Mouse (Mus musculus): Measurements from ENCODE around the gene Thegl.
"Not testable (repeated sequence)": the region's sequence is repeated elsewhere in the genome, so short reads cannot be mapped to it uniquely, and the experiment has no call there.

Gene Thegl

DNA sequence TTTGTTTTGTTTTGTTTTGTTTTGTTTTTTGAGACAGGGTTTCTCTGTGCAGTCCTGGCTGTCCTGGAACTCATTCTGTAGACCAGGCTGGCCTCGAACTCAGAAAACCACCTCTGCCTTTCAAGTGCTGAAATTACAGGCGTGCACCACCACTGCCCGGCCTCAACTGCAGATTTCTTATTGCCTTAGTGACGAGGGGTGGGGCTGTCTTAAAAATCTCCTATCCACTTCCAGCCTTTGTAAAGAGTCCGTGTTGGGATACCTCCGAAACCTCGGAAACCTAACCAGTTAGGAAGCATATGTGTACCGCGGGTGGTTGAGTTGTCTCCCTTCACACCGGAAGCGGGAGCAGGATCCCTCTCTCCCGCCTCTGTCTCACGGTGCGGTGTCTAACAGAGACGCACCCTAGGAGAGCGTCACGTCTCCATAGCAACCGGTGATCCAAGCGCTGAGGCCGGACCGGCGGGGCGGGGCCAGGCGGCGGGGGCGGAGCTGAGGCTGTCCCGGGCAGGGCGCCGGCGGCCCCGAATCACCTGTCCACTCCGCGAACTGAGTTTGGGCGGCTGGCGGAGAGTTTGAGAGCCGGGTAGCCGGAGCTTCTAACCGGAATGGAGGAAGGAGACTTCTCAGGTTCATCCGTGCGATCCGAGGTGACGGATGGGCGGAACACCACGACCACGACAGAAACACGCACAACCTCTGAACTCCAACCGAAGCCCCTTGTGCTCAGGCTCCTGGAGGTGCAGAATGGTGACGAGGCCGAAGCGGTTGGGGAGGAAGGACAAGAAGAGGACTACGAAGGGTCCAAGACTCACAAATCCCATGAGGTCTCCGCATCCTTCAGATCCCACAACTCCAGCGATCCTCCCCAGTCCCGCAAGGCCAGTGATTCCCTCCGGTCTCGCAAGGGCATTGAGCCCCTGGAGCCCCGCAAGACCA is at the start of gene Thegl:
Thegl (plus strand) TSS at position 480 of the 939 bp plus-strand sequence.
- DNase-seq (ENCODE audit: low read depth, low spot score) = peak; percentile 15

DNA sequence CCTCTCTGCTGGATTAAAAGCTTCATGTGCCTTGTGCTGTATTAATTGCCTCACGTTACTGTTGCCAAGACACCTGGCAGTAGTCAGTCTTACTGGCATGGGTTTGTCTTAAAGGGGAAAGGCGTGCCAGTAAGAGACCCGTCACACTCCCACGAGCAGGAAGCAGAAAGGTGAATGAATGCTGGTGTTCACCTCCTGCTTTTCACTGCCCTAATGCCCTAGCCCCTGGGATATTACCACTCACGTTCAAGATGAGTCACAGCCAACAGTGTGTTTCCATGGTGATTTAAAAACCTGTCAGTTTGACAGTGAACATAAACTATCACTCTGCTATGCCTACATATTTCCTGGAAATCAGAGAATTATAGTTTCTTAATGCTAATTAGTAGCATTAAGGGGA is 46.6 kb upstream of the Thegl start:
- DNase-seq (ENCODE audit: low read depth, low spot score) = no peak

DNA sequence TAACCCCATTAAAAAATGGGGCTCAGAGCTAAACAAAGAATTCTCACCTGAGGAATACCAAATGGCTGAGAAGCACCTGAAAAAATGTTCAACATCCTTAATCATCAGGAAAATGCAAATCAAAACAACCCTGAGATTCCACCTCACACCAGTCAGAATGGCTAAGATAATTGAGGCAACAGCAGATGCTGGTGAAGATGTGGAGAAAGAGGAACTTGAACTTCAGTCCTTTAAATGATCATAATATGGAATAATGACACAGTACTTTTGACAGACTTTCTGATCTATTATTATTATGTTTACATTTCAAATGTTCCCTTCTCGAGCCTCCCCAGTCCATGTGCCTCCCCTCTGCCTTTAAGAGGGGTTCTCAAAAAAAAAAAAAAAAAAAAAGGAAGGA is 44.7 kb upstream of the Thegl start:
- DNase-seq (ENCODE audit: low read depth, low spot score) = not testable (repeated sequence)

DNA sequence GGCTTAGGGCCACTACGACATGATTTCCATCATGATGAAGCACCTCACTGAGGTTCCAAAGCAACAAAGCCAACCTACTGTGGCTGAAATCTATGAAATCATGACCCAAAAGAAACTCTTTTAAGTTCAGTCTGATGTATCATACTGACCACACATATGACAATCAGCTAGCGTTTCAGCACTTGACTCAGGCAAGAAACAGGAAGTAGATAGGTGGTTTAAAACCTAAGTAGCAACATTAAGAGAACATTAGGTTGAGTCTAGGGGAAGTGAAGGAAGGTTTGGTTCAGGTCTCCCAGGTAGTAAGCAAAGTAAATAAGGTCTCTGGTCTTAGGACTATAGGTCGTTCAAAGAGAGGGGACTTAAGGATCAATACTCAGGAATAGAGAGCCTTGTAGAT is 42.3 kb upstream of the Thegl start:
- DNase-seq (ENCODE audit: low read depth, low spot score) = no peak

DNA sequence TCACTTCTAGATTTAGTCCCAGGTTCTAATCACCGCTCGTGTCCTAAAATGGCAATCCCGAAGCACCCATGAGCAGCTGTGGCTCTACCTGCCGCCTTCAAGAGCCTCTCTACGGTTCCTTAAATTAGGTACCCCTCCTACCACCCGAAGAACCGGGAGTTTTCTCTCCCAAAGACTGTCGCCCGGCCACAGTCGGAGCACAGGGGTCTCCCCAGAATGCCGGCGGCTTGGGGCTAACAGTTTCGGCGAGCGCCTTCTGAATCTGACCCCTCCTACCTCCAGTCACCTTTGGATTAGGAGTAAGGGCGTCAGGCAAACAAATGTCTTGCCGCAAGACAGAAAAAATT is 41.6 kb upstream of the Thegl start:
- no peak for DNase-seq (ENCODE audit: low read depth, low spot score)

DNA sequence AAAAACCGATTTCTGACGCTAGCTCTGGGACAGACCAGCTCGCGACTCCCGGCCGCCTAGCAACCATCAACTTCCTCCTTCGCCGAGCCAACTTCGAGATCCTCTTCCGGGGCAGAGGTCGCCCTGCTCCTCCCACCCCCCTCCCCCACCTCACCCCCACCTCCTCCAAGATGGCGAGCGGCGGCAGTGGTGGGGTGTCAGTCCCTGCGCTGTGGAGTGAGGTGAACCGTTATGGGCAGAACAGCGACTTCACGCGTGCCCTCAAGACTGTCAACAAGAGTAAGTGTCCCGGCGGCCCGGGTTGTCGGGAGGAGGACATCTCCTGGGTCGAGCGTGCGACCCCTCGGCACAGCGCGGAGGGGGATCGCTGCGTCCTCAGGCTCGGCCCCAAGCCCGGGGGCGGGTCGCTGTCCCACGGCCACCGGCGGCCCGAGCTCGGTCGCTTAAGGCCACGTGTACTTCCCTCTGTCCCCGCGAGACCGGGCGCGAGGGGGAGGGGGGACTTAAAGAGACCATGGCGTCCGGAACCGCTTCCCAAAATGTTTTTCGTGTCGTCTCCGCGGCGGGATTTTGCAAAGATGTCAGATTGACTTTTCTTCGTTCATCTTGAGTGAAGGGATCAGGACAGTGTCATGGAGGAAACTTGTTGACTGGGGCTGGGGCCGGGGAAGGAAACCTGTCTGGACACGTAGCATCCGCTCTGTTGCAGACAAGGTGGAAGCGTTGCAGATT is 41.1 kb upstream of the Thegl start, which contains the start of gene Srp72:
Srp72 (plus strand) TSS at position 130 of the 732 bp plus-strand sequence.
- peak; percentile 82 for DNase-seq (ENCODE audit: low read depth, low spot score)

DNA sequence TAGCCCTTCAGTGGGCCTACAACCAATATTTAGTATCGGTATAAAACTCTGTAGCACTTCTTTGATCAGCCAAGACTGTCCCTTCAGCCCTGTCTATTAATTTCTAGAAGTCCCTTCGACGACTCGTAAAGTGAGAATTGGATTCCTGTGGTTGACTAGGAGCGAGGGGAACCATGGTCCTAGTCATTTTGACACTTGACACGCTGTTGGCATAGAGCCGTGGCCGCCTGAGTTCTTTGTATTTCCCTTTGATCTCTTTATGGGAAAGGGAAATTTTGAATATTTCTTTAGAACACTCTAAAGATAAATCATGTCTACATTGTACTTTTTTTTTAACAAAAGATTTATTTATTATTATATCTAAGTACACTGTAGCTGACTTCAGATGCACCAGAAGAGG is 40.1 kb upstream of the Thegl start:
- DNase-seq (ENCODE audit: low read depth, low spot score) = no peak

DNA sequence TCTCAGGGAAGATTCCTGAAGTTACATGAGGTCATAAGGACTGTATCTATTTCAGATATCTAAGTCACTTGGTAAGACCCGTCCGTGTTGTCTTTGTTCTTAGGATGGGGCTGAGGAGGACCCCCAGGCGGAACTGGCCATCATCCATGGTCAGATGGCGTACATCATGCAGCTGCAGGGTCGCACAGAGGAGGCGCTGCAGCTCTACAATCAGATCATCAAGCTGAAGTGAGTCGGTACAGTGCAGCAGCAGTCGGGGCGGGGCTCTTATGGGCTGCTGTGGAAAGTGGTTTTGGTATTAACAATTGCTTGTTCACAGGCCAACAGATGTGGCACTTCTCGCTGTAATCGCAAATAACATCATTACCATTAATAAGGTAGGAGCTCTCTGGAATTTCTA is 31.8 kb upstream of the Thegl start:
- DNase-seq (ENCODE audit: low read depth, low spot score) = no peak

DNA sequence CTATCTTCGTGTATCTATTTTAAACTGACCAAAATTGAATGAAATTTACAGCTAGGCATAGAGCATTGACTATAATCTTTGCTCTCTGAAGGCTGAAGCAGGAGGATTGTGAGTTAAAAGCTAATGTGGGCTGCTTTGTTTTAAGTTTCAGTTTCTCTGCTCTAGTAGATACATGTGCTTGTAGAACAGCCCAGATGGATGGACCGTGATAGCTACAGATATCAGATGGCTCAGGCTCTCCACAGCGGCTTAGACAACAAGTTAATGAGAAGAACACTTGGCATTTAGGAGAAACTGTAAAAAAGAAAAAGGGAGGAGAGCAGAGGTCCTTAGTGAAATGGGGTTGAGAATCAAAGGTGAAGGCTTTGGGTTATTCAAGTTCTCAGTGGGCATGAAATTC is 25.0 kb upstream of the Thegl start:
- DNase-seq (ENCODE audit: low read depth, low spot score) = no peak

DNA sequence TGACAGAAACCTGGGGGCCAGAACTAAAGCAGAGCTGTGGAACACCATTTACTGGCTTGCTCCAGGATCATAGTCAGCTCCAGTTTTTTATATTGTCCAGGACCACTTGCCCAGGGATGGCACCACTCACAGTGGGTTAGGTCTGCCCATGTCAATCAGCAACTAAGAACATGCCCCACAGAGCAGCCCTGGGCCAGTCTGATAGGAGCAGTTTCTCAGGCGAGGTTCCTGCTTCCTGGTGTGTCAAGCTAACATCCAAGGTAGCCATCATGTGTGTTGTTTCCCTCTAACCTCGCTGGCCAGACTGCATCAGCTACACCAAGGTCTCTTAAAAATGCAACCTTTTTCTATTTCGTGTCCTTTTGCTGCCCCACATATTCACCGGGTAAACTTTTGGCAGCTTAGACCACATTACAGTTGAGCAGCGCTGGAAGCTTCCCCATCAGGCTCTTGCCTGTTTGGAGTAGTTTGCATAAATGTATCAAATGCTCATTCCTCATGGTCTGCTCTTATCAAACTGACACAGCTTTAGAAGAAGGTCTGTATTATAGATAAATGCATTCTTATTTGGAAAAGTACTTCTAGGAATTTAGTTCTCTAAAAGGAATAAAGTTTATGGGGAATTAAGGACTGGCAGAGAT is 22.5 kb upstream of the Thegl start:
- DNase-seq (ENCODE audit: low read depth, low spot score) = no peak

DNA sequence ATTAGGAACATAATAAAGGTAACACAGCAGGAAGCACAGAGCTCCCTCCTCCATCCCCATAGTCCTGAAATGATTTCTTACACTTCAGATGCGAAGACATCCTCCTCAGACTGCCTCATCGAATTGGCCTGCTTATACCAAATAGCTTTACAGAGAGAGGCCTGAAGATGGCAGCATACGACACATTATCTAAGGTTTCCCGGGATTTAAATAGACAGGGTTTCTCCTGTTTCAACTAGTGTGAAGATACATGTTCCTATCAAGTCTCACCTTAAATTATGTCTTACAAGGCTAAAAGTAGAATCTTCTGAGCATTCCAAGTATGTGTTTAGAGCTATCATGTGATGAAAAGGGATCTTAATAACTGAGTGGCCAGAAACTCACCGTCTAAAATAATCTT is 17.4 kb upstream of the Thegl start:
- DNase-seq (ENCODE audit: low read depth, low spot score) = peak; percentile 23

DNA sequence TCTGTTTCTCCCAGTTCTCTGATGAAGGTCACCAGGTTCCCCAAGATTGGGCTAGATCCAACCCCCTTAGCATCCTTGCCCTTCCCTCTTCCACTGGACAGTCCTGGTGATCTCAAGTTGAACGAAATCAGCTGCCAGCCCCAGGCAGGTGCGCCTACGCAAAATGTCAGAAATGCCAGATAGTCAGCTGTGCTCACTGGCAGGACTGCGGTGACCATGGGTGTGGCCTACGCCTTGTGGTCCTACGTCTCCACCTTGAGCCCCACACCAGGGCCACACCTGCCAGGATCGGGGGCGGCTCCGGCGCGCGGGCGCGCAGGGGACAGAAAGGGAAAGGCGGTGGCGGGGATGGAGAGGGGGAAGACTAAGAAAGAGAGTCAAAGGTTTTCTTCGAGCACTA is 14.6 kb upstream of the Thegl start:
- DNase-seq (ENCODE audit: low read depth, low spot score) = no peak

DNA sequence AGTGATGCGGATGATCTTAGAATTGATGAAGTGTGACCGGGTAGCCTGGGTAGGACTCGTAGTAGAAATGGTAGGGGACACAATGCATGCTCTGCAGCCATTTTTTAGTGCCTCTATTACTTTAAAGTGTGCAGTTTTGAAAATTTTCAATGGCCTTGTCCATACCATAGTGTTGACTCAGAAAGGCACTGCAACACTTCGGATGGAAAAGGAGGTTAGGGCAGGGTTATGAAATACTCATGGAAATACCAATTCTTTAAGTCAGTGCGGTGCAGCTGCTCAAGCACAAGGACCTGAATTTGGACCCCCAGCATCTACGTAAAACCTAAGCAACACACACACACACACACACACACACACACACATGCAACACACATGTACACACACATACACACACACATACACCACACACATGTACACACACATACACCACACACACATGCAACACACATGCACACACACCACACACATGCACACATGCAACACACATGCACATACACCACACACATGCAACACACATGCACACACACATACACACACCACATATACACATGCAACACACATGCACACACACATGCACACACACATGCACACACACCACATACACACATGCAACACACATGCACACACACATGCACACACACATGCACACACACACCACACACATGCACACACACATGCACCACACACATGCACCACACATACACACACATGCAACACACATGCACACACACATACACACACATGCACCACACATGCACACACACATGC is 11.6 kb upstream of the Thegl start, which contains the start of gene Arl9:
Arl9 (plus strand) TSS at position 5 of the 771 bp plus-strand sequence.
- DNase-seq (ENCODE audit: low read depth, low spot score) = no peak

DNA sequence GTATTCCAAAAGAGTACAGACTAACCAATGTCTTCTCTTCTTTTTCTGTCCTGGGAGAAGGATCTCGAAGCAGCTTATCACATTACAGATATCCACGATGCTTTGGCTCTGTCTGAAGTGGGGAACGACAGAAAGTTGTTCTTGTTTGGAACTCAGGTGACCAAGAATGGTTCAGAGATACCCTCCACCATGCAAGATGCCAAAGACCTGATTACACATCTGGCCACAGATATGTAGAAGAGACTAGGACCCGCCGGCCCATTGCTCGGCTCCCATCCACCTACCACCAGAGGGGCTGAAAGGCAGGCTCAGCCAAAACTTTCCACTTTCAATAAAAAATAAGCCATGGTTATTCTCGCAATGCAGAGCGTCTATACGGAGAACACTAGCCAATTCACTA is 5.5 kb upstream of the Thegl start:
- no peak for DNase-seq (ENCODE audit: low read depth, low spot score)

DNA sequence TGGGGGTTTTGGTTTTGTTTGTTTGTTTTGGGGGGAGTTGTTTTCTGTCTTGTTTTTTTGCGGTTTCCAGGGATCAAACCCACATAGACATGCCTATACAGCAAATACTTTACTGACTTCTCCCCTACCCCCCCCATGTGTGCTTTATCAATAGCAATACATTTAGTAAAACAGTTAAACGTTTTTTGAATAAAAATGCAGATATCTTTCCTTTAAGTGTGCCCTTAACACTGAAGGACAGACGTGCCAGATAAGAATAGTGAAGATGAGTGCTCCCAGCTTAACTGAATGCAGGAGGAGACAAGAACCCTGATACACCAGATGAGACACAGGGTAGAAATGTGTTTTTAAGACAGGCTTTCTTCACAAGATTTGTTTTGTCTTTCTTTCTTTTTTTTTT is 4.7 kb upstream of the Thegl start:
- DNase-seq (ENCODE audit: low read depth, low spot score) = no peak

DNA sequence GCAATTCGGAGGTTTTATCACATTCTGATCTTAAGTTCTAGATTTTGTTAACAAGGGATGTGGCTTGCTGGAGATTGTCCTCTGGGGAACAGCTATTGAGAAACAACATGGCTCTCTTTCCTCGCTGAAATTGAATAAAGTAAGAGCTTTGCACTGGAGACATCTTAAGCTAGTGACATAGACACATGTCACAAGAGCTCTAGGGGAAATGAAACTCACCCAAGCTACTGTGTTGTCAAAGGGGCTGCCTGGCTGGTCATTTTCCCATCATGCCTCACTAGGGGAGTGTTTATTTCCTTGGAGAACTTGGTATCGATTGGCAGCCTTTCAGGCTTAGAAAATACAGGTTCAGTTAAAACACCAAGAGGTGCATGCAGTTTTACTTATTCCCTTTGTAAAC is 2.7 kb upstream of the Thegl start:
- no peak for DNase-seq (ENCODE audit: low read depth, low spot score)

DNA sequence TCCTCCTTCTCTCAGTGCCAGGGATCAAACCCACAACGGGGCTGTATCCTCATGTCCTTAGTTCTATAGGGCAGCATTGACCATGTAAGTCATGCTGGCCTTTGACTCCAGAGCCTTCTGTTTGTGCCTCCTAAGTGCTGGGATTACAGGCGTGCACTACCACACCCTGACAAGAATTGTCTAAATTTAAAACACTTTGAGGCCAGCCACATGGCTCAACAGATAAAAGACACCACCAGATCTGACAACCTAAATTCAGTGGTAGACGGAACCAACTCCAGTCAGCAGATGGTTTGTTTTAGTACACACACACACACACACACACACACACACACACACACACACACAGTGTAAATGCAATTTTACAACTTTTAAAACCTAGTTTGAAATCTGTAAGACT is 12.2 kb downstream of the Thegl start:
- no peak for DNase-seq (ENCODE audit: low read depth, low spot score)

DNA sequence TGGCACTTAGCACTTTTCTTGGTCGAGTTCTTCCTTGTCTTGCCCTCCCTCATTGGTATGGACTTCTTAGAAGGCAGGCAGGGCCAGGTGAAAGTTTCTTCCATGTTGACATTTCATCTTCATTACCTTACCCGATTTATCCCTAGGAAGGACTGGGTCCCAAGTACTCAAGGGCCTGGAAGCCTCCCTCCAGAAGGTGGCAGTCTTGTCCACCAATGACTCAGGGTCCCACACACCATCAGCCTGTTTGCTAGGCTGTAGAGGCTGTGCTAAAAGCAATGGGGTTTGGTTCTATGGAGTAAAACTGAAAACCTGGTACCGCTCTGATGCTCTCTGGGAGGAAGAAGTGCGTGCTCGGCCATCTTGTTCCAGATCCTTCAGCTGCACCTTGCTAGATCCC is 13.9 kb downstream of the Thegl start:
- no peak for DNase-seq (ENCODE audit: low read depth, low spot score)

DNA sequence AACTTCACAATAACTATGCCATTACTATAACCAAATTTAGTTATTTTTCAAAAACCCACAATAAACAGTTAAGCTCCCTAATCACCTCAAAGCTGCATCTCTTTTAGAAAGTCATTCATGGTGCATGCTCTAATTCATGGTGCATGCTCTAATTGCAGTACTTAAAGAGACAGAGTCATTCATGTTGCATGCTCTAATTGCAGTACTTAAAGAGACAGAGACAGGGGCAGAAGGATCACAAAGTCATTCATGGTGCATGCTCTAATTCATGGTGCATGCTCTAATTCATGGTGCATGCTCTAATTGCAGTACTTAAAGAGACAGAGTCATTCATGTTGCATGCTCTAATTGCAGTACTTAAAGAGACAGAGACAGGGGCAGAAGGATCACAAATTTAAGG is 19.3 kb downstream of the Thegl start:
- not testable (repeated sequence) for DNase-seq (ENCODE audit: low read depth, low spot score)

DNA sequence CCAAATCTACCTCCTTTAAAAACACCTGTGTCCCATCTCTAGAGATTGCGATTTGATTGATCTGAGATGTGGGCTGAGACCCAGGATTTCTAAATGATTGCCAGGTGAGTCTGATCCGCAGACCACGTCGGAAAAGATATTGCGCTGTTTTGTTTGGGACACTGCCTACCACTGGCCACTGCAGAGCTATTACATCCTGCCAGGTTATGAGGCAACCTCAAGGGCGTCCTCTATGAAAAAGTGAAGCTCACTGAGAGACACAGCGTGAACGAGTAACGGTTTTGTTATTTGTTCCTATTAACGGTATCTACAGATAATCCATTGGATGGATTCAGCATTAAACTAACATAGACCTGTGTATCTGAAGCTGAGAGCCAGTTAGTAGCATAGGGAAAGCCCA is 22.6 kb downstream of the Thegl start:
- no peak for DNase-seq (ENCODE audit: low read depth, low spot score)

DNA sequence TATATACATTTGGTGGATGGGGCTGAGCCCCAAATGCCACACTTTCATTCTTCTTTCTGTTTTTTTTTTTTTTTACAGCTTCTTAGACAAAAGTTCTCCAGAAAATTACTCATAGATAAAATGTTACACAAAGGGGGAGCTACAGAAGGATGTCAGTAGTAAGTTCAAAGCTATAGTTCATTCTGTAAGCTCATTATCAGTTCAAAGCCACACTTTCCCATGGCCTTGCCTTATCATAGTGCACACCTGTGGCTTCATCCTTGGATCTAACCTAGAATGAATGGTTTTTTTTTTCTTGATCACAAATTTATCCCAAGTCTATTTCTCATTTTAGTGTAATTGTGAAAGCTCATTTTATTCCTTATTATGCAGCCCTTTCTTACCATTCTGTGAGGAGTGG is 23.6 kb downstream of the Thegl start:
- DNase-seq (ENCODE audit: low read depth, low spot score) = no peak

DNA sequence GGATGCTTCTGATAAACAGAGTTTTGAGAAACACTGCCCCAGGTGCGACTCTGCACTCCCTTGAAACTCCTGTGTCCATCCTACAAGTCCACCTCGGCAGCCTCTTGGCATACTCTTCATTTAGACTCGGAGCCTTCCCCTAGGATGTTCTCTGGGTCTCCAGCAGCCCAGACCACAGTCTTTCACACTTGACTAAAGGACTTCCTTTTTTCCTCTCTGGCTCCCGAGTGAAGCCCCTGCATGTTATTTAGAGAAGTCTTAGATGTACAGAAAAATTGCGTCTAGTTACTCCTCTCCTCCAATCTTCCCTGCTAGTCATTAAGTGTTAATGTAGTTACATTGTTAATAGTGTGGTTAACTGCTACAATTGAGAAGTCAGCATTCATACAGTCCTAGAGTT is 28.5 kb downstream of the Thegl start:
- DNase-seq (ENCODE audit: low read depth, low spot score) = no peak

Data from retina, adult 2 months (tissue).